Mouse (Mus musculus) ES-E14 (cell line): ENCODE measurements around the gene Efna5.

ENCODE experiments used
- CHD2 ChIP-seq: IDR thresholded peaks from 2 replicates; pipeline ENCODE4 v1.6.1; 2014; ENCODE audit warnings: mild to moderate bottlenecking, low read depth, low read length, inconsistent platforms
- HCFC1 ChIP-seq: IDR thresholded peaks from 2 replicates; pipeline ENCODE4 v1.6.1; 2012; ENCODE audit warnings: low read length, inconsistent platforms, borderline replicate concordance; ENCODE audit not compliant: insufficient read depth
- ZC3H11A ChIP-seq: IDR thresholded peaks from 2 replicates; pipeline ENCODE4 v1.6.1; 2012; ENCODE audit warnings: low read depth, mild to moderate bottlenecking, inconsistent platforms, low read length, borderline replicate concordance
- ZNF384 ChIP-seq: IDR thresholded peaks from 2 replicates; pipeline ENCODE4 v1.6.1; 2012; ENCODE audit warnings: low read depth, low read length, inconsistent platforms

- TF ChIP-seq ZC3H11A (no peak), HCFC1 (no peak), ZNF384 (no peak), CHD2 (no peak)
Measured at GRCm38 (mm10) chr17:62579618-62580017, 301.5 kb downstream of the Efna5 start.
